Mouse (Mus musculus): ENCODE data around the gene Vtcn1. TPM values are rescaled to one million over a fixed set of nuclear protein-coding genes. Genes with fewer than 3 reads are reported as not detected.

Vtcn1 gene
- polyA plus RNA-seq (2012; ENCODE audit: insufficient read depth, insufficient read length, missing spikeins): not detected in 2 replicates

- Histone ChIP-seq H3K27ac (ENCODE audit: insufficient read depth, low read depth, low read length) (no peak within 1 kb of the TSS), H3K4me1 (ENCODE audit: control insufficient read depth, insufficient read depth, low read length) (peaks cover 6% of the 10 kb centered on the region), H3K4me3 (ENCODE audit: insufficient read depth, low read length) (no peak within 1 kb of the TSS)
- TF ChIP-seq CTCF (IDR thresholded peaks at IDR 0.05; ENCODE audit: low read depth, low read length) (no peak), POLR2A (IDR thresholded peaks at IDR 0.05; ENCODE audit: borderline replicate concordance, low read depth, low read length) (no peak)
Measured at GRCm38 (mm10) chr3:100825225-100825965, at the start of gene Vtcn1. Vtcn1 (plus strand) TSS chr3:100825459.

- TF ChIP-seq CTCF (IDR thresholded peaks at IDR 0.05; ENCODE audit: low read depth, low read length) (no peak), POLR2A (IDR thresholded peaks at IDR 0.05; ENCODE audit: borderline replicate concordance, low read depth, low read length) (no peak)
- no peak overlapping the region for H3K27ac ChIP-seq (ENCODE audit: insufficient read depth, low read depth, low read length)
- H3K4me3 ChIP-seq (ENCODE audit: insufficient read depth, low read length): no peak overlapping the region
- no peaks in the 10 kb centered on the region for H3K4me1 ChIP-seq (ENCODE audit: control insufficient read depth, insufficient read depth, low read length)
Measured at GRCm38 (mm10) chr3:100776967-100777366, 48.3 kb upstream of the Vtcn1 start.

GRCm38 (mm10) chr3:100777568-100777967 is 47.7 kb upstream of the Vtcn1 start:
- Histone ChIP-seq H3K4me1 (ENCODE audit: control insufficient read depth, insufficient read depth, low read length) (no peaks in the 10 kb centered on the region), H3K27ac (ENCODE audit: insufficient read depth, low read depth, low read length) (no peak overlapping the region), H3K4me3 (ENCODE audit: insufficient read depth, low read length) (no peak overlapping the region)
- TF ChIP-seq POLR2A (IDR thresholded peaks at IDR 0.05; ENCODE audit: borderline replicate concordance, low read depth, low read length) (no peak), CTCF (IDR thresholded peaks at IDR 0.05; ENCODE audit: low read depth, low read length) (no peak)

GRCm38 (mm10) chr3:100786076-100786475 is 39.2 kb upstream of the Vtcn1 start:
- TF ChIP-seq POLR2A (IDR thresholded peaks at IDR 0.05; ENCODE audit: borderline replicate concordance, low read depth, low read length) (no peak), CTCF (IDR thresholded peaks at IDR 0.05; ENCODE audit: low read depth, low read length) (no peak)
- H3K4me1 ChIP-seq (ENCODE audit: control insufficient read depth, insufficient read depth, low read length): no peaks in the 10 kb centered on the region
- H3K27ac ChIP-seq (ENCODE audit: insufficient read depth, low read depth, low read length): no peak overlapping the region
- no peak overlapping the region for H3K4me3 ChIP-seq (ENCODE audit: insufficient read depth, low read length)

GRCm38 (mm10) chr3:100791670-100792069 is 33.6 kb upstream of the Vtcn1 start:
- H3K27ac ChIP-seq (ENCODE audit: insufficient read depth, low read depth, low read length): no peak overlapping the region
- no peaks in the 10 kb centered on the region; the same call in 1 of the 2 replicates for H3K4me1 ChIP-seq (ENCODE audit: control insufficient read depth, insufficient read depth, low read length)
- TF ChIP-seq POLR2A (IDR thresholded peaks at IDR 0.05; ENCODE audit: borderline replicate concordance, low read depth, low read length) (no peak), CTCF (IDR thresholded peaks at IDR 0.05; ENCODE audit: low read depth, low read length) (no peak)
- H3K4me3 ChIP-seq (ENCODE audit: insufficient read depth, low read length): no peak overlapping the region

GRCm38 (mm10) chr3:100793345-100793744 is 31.9 kb upstream of the Vtcn1 start:
- TF ChIP-seq POLR2A (IDR thresholded peaks at IDR 0.05; ENCODE audit: borderline replicate concordance, low read depth, low read length): no peak
- no peak for TF ChIP-seq CTCF (IDR thresholded peaks at IDR 0.05; ENCODE audit: low read depth, low read length)
- no peak overlapping the region for H3K4me3 ChIP-seq (ENCODE audit: insufficient read depth, low read length)
- no peaks in the 10 kb centered on the region; the same call in 1 of the 2 replicates for H3K4me1 ChIP-seq (ENCODE audit: control insufficient read depth, insufficient read depth, low read length)
- H3K27ac ChIP-seq (ENCODE audit: insufficient read depth, low read depth, low read length): no peak overlapping the region

- H3K27ac ChIP-seq (ENCODE audit: insufficient read depth, low read depth, low read length): no peak overlapping the region
- no peak overlapping the region for H3K4me3 ChIP-seq (ENCODE audit: insufficient read depth, low read length)
- TF ChIP-seq CTCF (IDR thresholded peaks at IDR 0.05; ENCODE audit: low read depth, low read length) (no peak), POLR2A (IDR thresholded peaks at IDR 0.05; ENCODE audit: borderline replicate concordance, low read depth, low read length) (no peak)
- H3K4me1 ChIP-seq (ENCODE audit: control insufficient read depth, insufficient read depth, low read length): no peaks in the 10 kb centered on the region
Measured at GRCm38 (mm10) chr3:100796571-100796970, 28.7 kb upstream of the Vtcn1 start.

GRCm38 (mm10) chr3:100797166-100798145 is 27.8 kb upstream of the Vtcn1 start:
- Histone ChIP-seq H3K4me1 (ENCODE audit: control insufficient read depth, insufficient read depth, low read length) (no peaks in the 10 kb centered on the region), H3K27ac (ENCODE audit: insufficient read depth, low read depth, low read length) (no peak overlapping the region), H3K4me3 (ENCODE audit: insufficient read depth, low read length) (no peak overlapping the region)
- TF ChIP-seq POLR2A (IDR thresholded peaks at IDR 0.05; ENCODE audit: borderline replicate concordance, low read depth, low read length): no peak
- no peak for TF ChIP-seq CTCF (IDR thresholded peaks at IDR 0.05; ENCODE audit: low read depth, low read length)

- TF ChIP-seq POLR2A (IDR thresholded peaks at IDR 0.05; ENCODE audit: borderline replicate concordance, low read depth, low read length) (no peak), CTCF (IDR thresholded peaks at IDR 0.05; ENCODE audit: low read depth, low read length) (no peak)
- Histone ChIP-seq H3K27ac (ENCODE audit: insufficient read depth, low read depth, low read length) (no peak overlapping the region), H3K4me1 (ENCODE audit: control insufficient read depth, insufficient read depth, low read length) (no peaks in the 10 kb centered on the region)
Measured at GRCm38 (mm10) chr3:100798872-100799422, 26.3 kb upstream of the Vtcn1 start.

More at GRCm38 (mm10) chr3:100798872-100799422, 26.3 kb upstream of the Vtcn1 start:
- no peak overlapping the region for H3K4me3 ChIP-seq (ENCODE audit: insufficient read depth, low read length)

Measured in bone marrow macrophage, adult 2 months (primary cell).